Mouse (Mus musculus): ENCODE measurements at regions not wholly inside any gene's neighbourhood (a gene's known extent, or its start where the extent isn't known, plus 50 kb on each side); places are given as distances from the start of the nearest gene placed in this dataset.

DNA sequence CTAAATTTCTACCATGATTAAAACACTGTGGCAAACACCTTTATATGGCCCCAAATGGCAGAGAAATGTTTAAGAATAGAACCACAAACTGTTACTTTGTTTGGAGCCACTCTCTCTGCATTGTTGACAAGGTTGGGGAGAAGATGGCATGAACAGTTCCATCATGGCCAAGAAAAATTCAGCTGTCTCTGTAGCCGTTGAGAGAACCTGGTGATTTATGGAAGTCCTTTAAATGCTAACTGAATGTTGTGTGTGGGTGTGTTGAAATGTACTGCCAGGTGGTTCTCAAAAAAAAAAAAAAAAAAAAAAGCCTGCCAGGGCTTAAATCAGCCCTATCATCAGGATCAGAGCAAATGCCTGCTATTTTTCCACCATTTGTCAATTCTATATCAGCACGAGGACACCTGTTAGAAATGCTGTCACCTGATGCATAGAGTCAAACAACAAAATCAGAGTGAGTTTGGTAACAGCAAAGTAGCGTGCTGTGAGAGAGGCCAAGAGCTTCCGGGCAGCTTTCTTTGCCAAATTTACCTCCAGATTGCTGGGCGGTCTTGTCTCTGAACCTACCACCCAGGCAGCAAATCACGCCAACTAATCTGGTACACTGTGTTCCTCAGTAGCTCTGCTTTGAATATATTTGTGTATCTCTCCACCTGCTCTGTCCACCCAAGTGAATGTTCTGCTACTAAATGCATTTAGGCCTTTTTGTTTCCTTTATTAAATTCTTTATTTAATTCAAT, 536.5 kb downstream of the Btbd3 start:
- TF ChIP-seq CTCF (IDR thresholded peaks at IDR 0.05; ENCODE audit: insufficient read depth, low read depth, low read length), result no peak
- TF ChIP-seq POLR2A (IDR thresholded peaks at IDR 0.05; ENCODE audit: insufficient read depth, low read depth, low read length), result no peak
